Mouse (Mus musculus) CD4-positive, CD25-positive, alpha-beta regulatory T cell, adult 9 weeks (primary cell): Measurements from ENCODE around the gene Ddn. TPM values are rescaled to one million over a fixed set of nuclear protein-coding genes. Genes with fewer than 3 reads are reported as not detected.

Source experiments
- polyA plus RNA-seq: library from polyadenylated mRNA; unstranded; fragments of 100-300 nt; shearing (Covaris generic); gene quantifications from one replicate; pipeline ENCODE4 v1.2.1, GENCODE M21; 2017

Gene Ddn
- polyA plus RNA-seq, result not detected

GRCm38 (mm10) chr15:98809390-98809789 is at the start of gene Ddn:
TSS of gene Ddn (minus strand) at chr15:98809490.

GRCm38 (mm10) chr15:98830736-98831683 is 21.7 kb upstream of the Ddn start, which contains the start of gene Prkag1:
TSS of gene Prkag1 (minus strand) at chr15:98831521.

GRCm38 (mm10) chr15:98789661-98790535 is 19.4 kb downstream of the Ddn start, which contains the start of gene Wnt1:
TSS of gene Wnt1 (plus strand) at chr15:98789857.

GRCm38 (mm10) chr15:98777762-98778161 is 31.5 kb downstream of the Ddn start, which contains the start of gene Wnt10b:
TSS of gene Wnt10b (minus strand) at chr15:98778150.

GRCm38 (mm10) chr15:98762670-98763529 is 46.4 kb downstream of the Ddn start, which contains the start of gene Arf3:
TSS of gene Arf3 (minus strand) at chr15:98763214.

Other genes with a start within 250 kb of the Ddn start
- gene Ccnt1, start 238.6 kb downstream of the Ddn start, polyA plus RNA-seq, result 86.3 TPM
- not detected for gene 4930415O20Rik, start 238.5 kb downstream of the Ddn start, polyA plus RNA-seq
- gene Adcy6, start 199.4 kb downstream of the Ddn start, polyA plus RNA-seq, result 4.7 TPM
- 0.11 TPM for gene Cacnb3, start 178.7 kb downstream of the Ddn start, polyA plus RNA-seq
- 32.3 TPM for gene Ddx23, start 146.6 kb downstream of the Ddn start, polyA plus RNA-seq
- gene Rnd1, start 132.0 kb downstream of the Ddn start, polyA plus RNA-seq, result 1.6 TPM
- not detected for gene Ccdc65, start 101.3 kb downstream of the Ddn start, polyA plus RNA-seq
- gene Fkbp11, start 81.3 kb downstream of the Ddn start, polyA plus RNA-seq, result 0.24 TPM
- gene Arf3, start 46.3 kb downstream of the Ddn start, polyA plus RNA-seq, result 35.9 TPM
- gene Wnt10b, start 31.3 kb downstream of the Ddn start, polyA plus RNA-seq, result not detected
- not detected for gene Wnt1, start 19.6 kb downstream of the Ddn start, polyA plus RNA-seq
- 156 TPM for gene Prkag1, start 22.0 kb upstream of the Ddn start, polyA plus RNA-seq
- gene Kmt2d, start 61.7 kb upstream of the Ddn start, polyA plus RNA-seq, result 26.5 TPM
- 23.2 TPM for gene Rhebl1, start 85.0 kb upstream of the Ddn start, polyA plus RNA-seq
- 0.09 TPM for gene Dhh, start 89.0 kb upstream of the Ddn start, polyA plus RNA-seq
- gene Lmbr1l, start 108.7 kb upstream of the Ddn start, polyA plus RNA-seq, result 82.5 TPM
- gene Tuba1b, start 125.1 kb upstream of the Ddn start, polyA plus RNA-seq, result 486 TPM
- not detected for gene Gm49450, start 144.1 kb upstream of the Ddn start, polyA plus RNA-seq
- 212 TPM for gene Tuba1a, start 144.2 kb upstream of the Ddn start, polyA plus RNA-seq
- gene Tuba1c, start 220.4 kb upstream of the Ddn start, polyA plus RNA-seq, result 75.2 TPM
- gene Prph, start 245.7 kb upstream of the Ddn start, polyA plus RNA-seq, result not detected